Mouse (Mus musculus): ENCODE measurements at regions not wholly inside any gene's neighbourhood (a gene's known extent, or its start where the extent isn't known, plus 50 kb on each side); places are given as distances from the start of the nearest gene placed in this dataset.
A peak's percentile ranks its signal among the peaks of the same experiment; 100 is the strongest.

DNA sequence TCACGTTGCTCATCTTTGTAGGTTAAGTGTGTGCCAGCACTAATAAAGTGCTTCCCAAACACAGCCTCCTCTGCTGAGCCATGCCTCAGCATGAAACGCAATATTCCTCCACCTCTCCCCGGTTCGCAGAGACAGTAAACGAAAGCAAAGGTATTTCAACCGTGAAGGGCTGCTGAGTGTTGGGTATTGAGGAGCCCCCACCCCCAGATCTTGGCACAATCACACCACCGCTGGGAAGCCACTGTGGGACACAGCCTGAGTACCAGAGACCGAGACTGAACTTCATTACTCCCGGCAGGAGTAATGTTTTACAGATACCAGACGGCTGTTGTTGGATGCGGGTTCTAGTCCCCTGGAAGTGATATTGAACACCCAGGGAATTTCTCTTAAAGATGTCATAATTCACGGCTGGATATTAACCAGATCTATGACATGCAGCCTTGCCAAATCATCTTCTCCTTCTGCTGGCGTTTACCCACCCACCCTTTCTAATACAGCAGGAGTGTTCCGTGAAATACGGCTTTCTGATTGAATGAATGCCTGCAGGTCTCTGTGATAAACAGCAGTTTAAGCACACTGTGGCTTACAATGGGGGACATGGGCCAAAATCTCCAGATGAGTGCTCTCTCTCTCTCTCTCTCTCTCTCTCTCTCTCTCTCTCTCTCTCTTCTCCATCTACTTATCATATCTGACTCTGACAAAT is 328.9 kb downstream of the Pax1 start:
- no peak for DNase-seq

GRCm38 (mm10) chr2:147688742-147689141 is 327.0 kb downstream of the Pax1 start:
- peak; percentile 76 for DNase-seq

DNA sequence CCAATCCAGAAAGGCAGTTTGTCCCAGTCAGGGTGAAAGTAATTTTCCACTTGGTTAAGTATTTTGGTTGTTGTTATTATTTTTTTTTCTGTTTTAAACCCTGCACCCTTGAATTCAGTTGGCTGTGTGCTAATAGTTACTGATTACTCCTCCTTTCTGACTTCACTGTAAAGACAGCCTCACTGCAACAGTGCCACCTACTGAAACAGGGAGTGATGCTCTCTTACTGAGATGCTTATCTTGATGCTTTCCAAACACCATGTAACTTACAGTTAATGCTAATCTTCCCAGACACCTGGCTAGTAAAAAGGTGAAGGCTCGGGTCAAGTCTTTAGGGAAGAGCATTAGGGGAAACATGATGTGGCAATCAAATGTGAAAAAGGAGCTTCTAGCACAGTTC is 294.9 kb downstream of the Pax1 start:
- DNase-seq = peak; percentile 1

- DNase-seq = no peak
These were observed 288.5 kb downstream of the Pax1 start for GRCm38 (mm10) chr2:147650229-147650628.

DNA sequence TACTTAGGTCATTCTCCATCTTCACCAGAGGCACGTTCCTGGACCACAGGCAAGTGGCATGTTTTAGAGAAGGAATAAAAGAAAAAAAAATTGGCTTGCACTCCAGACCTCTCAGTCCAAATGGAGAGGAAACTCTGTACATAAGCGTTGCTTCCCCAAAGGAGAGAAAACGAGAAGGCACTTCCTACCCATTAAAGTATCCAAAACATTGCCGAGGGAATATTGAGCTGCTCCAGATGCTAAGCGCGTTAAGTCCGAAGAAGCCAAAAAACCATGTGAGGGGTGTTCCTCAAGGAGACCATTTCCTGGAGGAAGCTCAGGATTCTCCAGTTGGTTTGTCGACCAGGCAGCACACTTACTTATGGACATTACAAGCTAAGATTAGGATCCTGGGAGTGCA is 286.2 kb downstream of the Pax1 start:
- no peak for DNase-seq

- no peak for DNase-seq
These were observed 285.8 kb downstream of the Pax1 start for GRCm38 (mm10) chr2:147647506-147647905.

DNA sequence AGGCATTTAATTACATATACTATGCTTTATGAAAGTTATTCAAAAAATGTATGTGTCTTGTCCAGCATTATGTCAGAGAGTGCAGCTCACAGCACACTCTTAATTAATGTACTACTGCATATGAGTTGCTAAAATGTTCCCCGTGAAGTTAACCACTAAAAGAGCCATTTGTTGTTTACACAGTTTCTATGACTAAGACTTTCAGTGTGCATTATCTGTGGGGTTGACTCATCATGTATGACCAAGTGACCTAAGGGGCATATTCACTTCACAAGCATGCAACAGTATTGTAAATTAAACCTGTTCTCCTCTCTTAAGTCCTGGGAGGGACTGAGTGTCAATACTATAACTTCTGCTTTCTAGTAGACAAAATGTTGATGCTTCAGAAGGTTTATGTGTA is 276.2 kb downstream of the Pax1 start:
- no peak for DNase-seq

- DNase-seq = no peak
These were observed 271.0 kb downstream of the Pax1 start for GRCm38 (mm10) chr2:147632737-147633136.

- no peak for DNase-seq
These were observed 268.0 kb downstream of the Pax1 start for GRCm38 (mm10) chr2:147629716-147630115.

- DNase-seq = no peak
These were observed 265.4 kb downstream of the Pax1 start for GRCm38 (mm10) chr2:147627096-147627495.

- DNase-seq = no peak
These were observed 261.4 kb downstream of the Pax1 start for GRCm38 (mm10) chr2:147623116-147623515.

GRCm38 (mm10) chr2:147617849-147618248 is 256.1 kb downstream of the Pax1 start:
- no peak for DNase-seq

GRCm38 (mm10) chr2:147610343-147610742 is 248.6 kb downstream of the Pax1 start:
- no peak for DNase-seq

DNA sequence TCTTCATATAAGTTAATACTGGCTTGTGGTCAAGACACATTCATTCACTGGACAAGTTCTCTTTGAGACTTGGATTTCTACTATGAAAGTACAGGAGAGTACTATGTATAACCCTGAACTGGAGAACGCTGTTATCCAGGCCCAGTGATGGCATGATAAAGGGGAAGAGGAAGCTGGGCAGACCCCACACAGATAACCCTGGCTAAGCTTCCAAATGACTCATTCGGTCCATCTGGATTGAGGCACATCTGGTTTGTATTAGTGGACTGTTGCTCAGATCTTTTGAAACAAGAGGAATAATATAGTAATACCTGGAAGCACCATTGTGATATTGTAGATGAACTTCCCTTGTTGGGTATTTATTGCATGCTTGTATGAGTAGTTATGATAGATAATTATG is 239.9 kb downstream of the Pax1 start:
- no peak for DNase-seq

GRCm38 (mm10) chr2:147572413-147572812 is 210.7 kb downstream of the Pax1 start:
- no peak for DNase-seq

GRCm38 (mm10) chr2:147561220-147561619 is 199.5 kb downstream of the Pax1 start:
- DNase-seq = no peak

- no peak for DNase-seq
These were observed 198.9 kb downstream of the Pax1 start for GRCm38 (mm10) chr2:147560426-147561155.

- no peak for DNase-seq
These were observed 167.4 kb downstream of the Pax1 start for GRCm38 (mm10) chr2:147529161-147529560.

GRCm38 (mm10) chr2:147515436-147515835 is 153.7 kb downstream of the Pax1 start:
- no peak for DNase-seq

DNA sequence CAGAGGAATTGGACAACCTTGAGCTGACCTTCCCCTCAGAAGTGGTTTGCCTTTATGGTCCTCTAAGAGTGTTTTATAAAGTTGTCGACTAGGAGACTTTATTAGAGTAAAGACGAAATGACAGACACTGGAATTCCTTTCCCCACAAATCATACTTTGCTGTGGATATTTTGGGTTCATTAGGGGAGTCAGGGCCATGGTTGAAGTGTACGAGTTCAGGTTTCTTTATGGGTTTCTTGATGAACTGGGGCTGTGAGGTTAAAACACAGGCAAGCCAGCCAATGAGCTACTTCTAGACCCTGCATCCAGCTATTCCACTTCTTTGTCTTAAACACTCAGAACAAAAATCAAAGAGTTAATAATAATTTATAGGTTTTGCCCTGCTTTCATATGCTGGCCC is 153.0 kb downstream of the Pax1 start:
- no peak for DNase-seq

DNA sequence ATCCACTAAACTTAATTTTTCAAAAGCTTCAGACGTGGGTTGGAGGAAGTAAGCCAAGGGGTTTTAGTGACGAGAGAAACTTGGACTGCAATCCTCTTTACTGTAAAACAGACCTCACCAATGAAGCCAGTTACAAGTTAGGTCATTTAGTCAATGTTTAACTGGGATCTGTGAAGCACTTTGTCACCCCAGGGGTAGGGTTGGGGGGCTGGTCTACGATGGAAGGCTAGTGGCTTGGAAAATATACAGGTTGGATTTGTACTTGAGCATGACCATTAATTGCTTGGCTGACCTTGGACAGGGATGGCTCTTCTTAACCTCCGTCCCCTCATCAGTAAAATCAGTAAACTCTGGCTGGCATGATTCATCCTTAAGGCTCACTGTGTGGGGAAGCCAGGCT is 142.2 kb downstream of the Pax1 start:
- no peak for DNase-seq

DNA sequence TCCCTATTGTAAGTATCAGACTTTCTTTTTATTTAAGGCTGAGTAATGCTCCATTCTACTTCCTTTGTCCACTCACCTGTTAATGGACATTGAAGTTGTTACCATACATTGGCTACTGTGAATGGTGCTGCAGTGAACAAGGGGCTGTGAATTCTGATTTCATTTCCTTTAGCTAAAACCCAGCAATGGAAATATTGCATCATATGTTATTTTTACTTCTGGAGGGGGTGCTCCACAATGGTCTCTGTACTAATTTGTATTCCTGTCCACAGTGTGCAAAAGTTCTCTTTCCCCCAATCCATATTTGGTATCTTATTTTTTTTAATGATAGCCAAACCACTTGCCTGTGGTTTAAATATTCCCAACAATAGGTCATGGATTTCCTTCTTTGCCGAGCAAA is 137.0 kb downstream of the Pax1 start:
- DNase-seq = no peak

DNA sequence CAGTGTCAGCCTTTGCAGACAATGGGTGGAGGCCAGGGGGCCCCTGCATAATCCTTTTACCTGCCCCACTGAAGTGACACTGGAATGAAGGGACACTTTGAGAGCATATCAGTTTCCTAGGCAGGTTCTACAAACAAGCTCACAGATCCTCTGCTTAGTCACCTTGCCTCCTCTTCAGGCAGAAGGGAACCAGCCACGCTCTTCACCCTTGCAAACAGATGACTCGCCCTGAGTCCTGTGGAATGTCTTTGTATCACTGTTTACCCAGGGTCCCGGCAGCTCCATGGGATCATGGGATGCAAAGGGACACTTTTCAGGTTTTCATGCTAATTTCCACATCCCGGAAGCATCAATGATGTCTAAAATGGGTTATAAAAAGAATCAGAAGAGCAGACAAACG is 94.2 kb downstream of the Pax1 start:
- no peak for DNase-seq

Data from lung, postnatal 36 days (tissue).